Mouse (Mus musculus): ENCODE measurements around the gene Rab8b.

- no peak for TF ChIP-seq CTCF (IDR thresholded peaks at IDR 0.05; ENCODE audit: borderline replicate concordance, insufficient read depth, low read depth, low read length)
- no peak for TF ChIP-seq POLR2A (IDR thresholded peaks at IDR 0.05; ENCODE audit: borderline replicate concordance, insufficient read depth, low read length)
Measured at GRCm38 (mm10) chr9:66952886-66953285, 33.4 kb upstream of the Rab8b start.

Data from cerebellum, adult 2 months (tissue).